38 mouse cellular contexts compared by ENCODE assay signal in the genomic region with DNA sequence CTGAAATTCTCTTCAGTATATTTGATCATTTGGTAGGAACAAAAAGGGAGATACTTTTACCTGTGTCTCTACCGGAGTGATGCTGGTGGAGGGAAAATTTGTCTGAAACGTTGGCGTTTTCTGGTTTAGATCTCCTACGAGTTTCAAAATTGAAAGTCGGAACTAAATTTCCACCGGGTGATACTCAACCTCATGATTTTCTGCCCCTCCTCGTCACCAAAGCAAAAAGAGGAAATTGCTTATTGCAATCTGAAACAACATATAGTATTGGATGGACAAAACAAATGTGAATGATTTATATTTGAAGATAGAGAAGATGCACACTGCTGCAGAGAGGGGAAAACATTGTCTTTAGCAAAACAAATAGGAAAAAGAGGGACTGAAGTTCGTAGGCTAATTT. TPM values are rescaled to one million over a fixed set of nuclear protein-coding genes. Genes with fewer than 3 reads are reported as not detected.
"Had no signal": no experiment of that assay in that cellular context is flagged by ENCODE, and none has a peak within 500 bp of the region (broad histone marks: within the 10 kb centered on the region; RNA-seq: fewer than 3 reads in every experiment).

TSS of gene Klra3 (minus strand) at position 164 of the 400 bp plus-strand sequence.

- H3K4me1 ChIP-seq: heart, embryonic 10.5 days; heart, embryonic 12.5 days; hindbrain, embryonic 10.5 days; hindbrain, embryonic 12.5 days; limb, embryonic 10.5 days; limb, embryonic 12.5 days had no signal

- H3K9ac ChIP-seq: heart, embryonic 12.5 days; hindbrain, embryonic 12.5 days; hindbrain, embryonic 14.5 days; limb, embryonic 12.5 days had no signal

- ATAC-seq: hindbrain, embryonic 16.5 days; intestine, embryonic 16.5 days had no signal

- H3K36me3 ChIP-seq: heart, embryonic 10.5 days; heart, embryonic 12.5 days; hindbrain, embryonic 10.5 days; hindbrain, embryonic 12.5 days; limb, embryonic 10.5 days; limb, embryonic 12.5 days had no signal

- H3K27ac ChIP-seq: heart, embryonic 10.5 days; hindbrain, embryonic 10.5 days; hindbrain, embryonic 12.5 days; hindbrain, embryonic 14.5 days; layer of hippocampus, adult 2 months; left cerebral cortex, adult 2 months; limb, embryonic 10.5 days; limb, embryonic 12.5 days had no signal

- DNase-seq: gastrocnemius, postnatal 14 days; gastrocnemius, postnatal 36 days; heart, adult 18-20 months; heart, postnatal 10 days; heart, postnatal 4 days; kidney, adult 11 months; kidney, adult 8-10 months; kidney, postnatal 10 days; kidney, postnatal 25 days; kidney, postnatal 4 days; liver had no signal

- H3K27me3 ChIP-seq: heart, embryonic 12.5 days; hindbrain, embryonic 12.5 days; limb, embryonic 12.5 days had no signal

- H3K4me3 ChIP-seq: heart, embryonic 10.5 days; heart, embryonic 12.5 days; hindbrain, embryonic 10.5 days; hindbrain, embryonic 12.5 days; layer of hippocampus, adult 2 months; left cerebral cortex, adult 2 months; limb, embryonic 10.5 days; limb, embryonic 12.5 days had no signal

- H3K9me3 ChIP-seq: heart, embryonic 10.5 days; heart, embryonic 12.5 days; hindbrain, embryonic 10.5 days; hindbrain, embryonic 12.5 days; limb, embryonic 10.5 days; limb, embryonic 12.5 days had no signal

RNA-seq across cellular contexts. Expression of gene Klra3, which starts in this region (rescaled TPM):
- total RNA-seq: gastrocnemius, adult 18-20 months; gastrocnemius, adult 8-10 months; gastrocnemius, postnatal 14 days; gastrocnemius, postnatal 36 days; heart, adult 18-20 months; heart, adult 8-10 months; heart, postnatal 10 days; heart, postnatal 25 days; heart, postnatal 4 days; layer of hippocampus, adult 2 months; layer of hippocampus, postnatal 10 days; layer of hippocampus, postnatal 25 days; left cerebral cortex, adult 2 months; left cerebral cortex, postnatal 14 days; left cerebral cortex, postnatal 36 days had no signal
- polyA plus RNA-seq: gonadal fat pad, adult 2 months; heart, embryonic 10.5 days; heart, embryonic 12.5 days; heart, embryonic 14.5 days; heart, embryonic 16.5 days; hindbrain, embryonic 10.5 days; hindbrain, embryonic 12.5 days; hindbrain, embryonic 14.5 days; hindbrain, embryonic 16.5 days; intestine, embryonic 14.5 days; intestine, embryonic 16.5 days; kidney, embryonic 14.5 days; kidney, embryonic 16.5 days; limb, embryonic 10.5 days; limb, embryonic 12.5 days; limb, embryonic 14.5 days; liver, embryonic 11.5 days had no signal
